Mouse (Mus musculus): ENCODE data around the gene Camta1.

The Camta1 gene

GRCm38 (mm10) chr4:151303436-151303835 lies 558.2 kb downstream of the Camta1 start:
- in situ Hi-C loops (cut with MboI; ENCODE audit: low pct_unique_long_range_greater_than_20kb in 1 of 2, low sequenced_read_pairs in 2 of 2, unreplicated experiment in 1 of 2), result no loop called here

GRCm38 (mm10) chr4:151302195-151303126 lies 559.2 kb downstream of the Camta1 start:
- in situ Hi-C loops (cut with MboI; ENCODE audit: low pct_unique_long_range_greater_than_20kb in 1 of 2, low sequenced_read_pairs in 2 of 2, unreplicated experiment in 1 of 2), result no loop called here

GRCm38 (mm10) chr4:151301337-151301736 lies 560.3 kb downstream of the Camta1 start:
- in situ Hi-C loops (cut with MboI; ENCODE audit: low pct_unique_long_range_greater_than_20kb in 1 of 2, low sequenced_read_pairs in 2 of 2, unreplicated experiment in 1 of 2), result no loop called here

- in situ Hi-C loops (cut with MboI; ENCODE audit: low pct_unique_long_range_greater_than_20kb in 1 of 2, low sequenced_read_pairs in 2 of 2, unreplicated experiment in 1 of 2), result no loop called here
Measured at GRCm38 (mm10) chr4:151300706-151301105, 561.0 kb downstream of the Camta1 start.

GRCm38 (mm10) chr4:151295515-151296203 lies 566.0 kb downstream of the Camta1 start:
- in situ Hi-C loops (cut with MboI; ENCODE audit: low pct_unique_long_range_greater_than_20kb in 1 of 2, low sequenced_read_pairs in 2 of 2, unreplicated experiment in 1 of 2), result loop anchor here in 1 of 2 experiments (25.0 kb wide), 1 partner anchor 133 kb away; no protein-coding TSS in a partner anchor

GRCm38 (mm10) chr4:151288893-151289585 lies 572.6 kb downstream of the Camta1 start:
- in situ Hi-C loops (cut with MboI; ENCODE audit: low pct_unique_long_range_greater_than_20kb in 1 of 2, low sequenced_read_pairs in 2 of 2, unreplicated experiment in 1 of 2), result loop anchor here in 1 of 2 experiments (25.0 kb wide), 1 partner anchor 127 kb away; no protein-coding TSS in a partner anchor

GRCm38 (mm10) chr4:151285905-151286445 lies 575.7 kb downstream of the Camta1 start:
- in situ Hi-C loops (cut with MboI; ENCODE audit: low pct_unique_long_range_greater_than_20kb in 1 of 2, low sequenced_read_pairs in 2 of 2, unreplicated experiment in 1 of 2), result loop anchor here in 1 of 2 experiments (25.0 kb wide), 1 partner anchor 124 kb away; no protein-coding TSS in a partner anchor

GRCm38 (mm10) chr4:151285432-151285831 lies 576.2 kb downstream of the Camta1 start:
- in situ Hi-C loops (cut with MboI; ENCODE audit: low pct_unique_long_range_greater_than_20kb in 1 of 2, low sequenced_read_pairs in 2 of 2, unreplicated experiment in 1 of 2), result loop anchor here in 1 of 2 experiments (25.0 kb wide), 1 partner anchor 123 kb away; no protein-coding TSS in a partner anchor

GRCm38 (mm10) chr4:151283092-151283741 lies 578.5 kb downstream of the Camta1 start:
- in situ Hi-C loops (cut with MboI; ENCODE audit: low pct_unique_long_range_greater_than_20kb in 1 of 2, low sequenced_read_pairs in 2 of 2, unreplicated experiment in 1 of 2), result loop anchor here in 1 of 2 experiments (25.0 kb wide), 1 partner anchor 121 kb away; no protein-coding TSS in a partner anchor

- in situ Hi-C loops (cut with MboI; ENCODE audit: low pct_unique_long_range_greater_than_20kb in 1 of 2, low sequenced_read_pairs in 2 of 2, unreplicated experiment in 1 of 2), result loop anchor here in 1 of 2 experiments (25.0 kb wide), 1 partner anchor 120 kb away; no protein-coding TSS in a partner anchor
Measured at GRCm38 (mm10) chr4:151282103-151282502, 579.6 kb downstream of the Camta1 start.

- in situ Hi-C loops (cut with MboI; ENCODE audit: low pct_unique_long_range_greater_than_20kb in 1 of 2, low sequenced_read_pairs in 2 of 2, unreplicated experiment in 1 of 2), result loop anchor here in 1 of 2 experiments (25.0 kb wide), 1 partner anchor 113 kb away; no protein-coding TSS in a partner anchor
Measured at GRCm38 (mm10) chr4:151275292-151275691, 586.4 kb downstream of the Camta1 start.

GRCm38 (mm10) chr4:151263786-151264414 lies 597.8 kb downstream of the Camta1 start:
- in situ Hi-C loops (cut with MboI; ENCODE audit: low pct_unique_long_range_greater_than_20kb in 1 of 2, low sequenced_read_pairs in 2 of 2, unreplicated experiment in 1 of 2), result no loop called here

- in situ Hi-C loops (cut with MboI; ENCODE audit: low pct_unique_long_range_greater_than_20kb in 1 of 2, low sequenced_read_pairs in 2 of 2, unreplicated experiment in 1 of 2), result no loop called here
Measured at GRCm38 (mm10) chr4:151263052-151263451, 598.6 kb downstream of the Camta1 start.

- in situ Hi-C loops (cut with MboI; ENCODE audit: low pct_unique_long_range_greater_than_20kb in 1 of 2, low sequenced_read_pairs in 2 of 2, unreplicated experiment in 1 of 2), result no loop called here
Measured at GRCm38 (mm10) chr4:151256622-151257021, 605.1 kb downstream of the Camta1 start.

GRCm38 (mm10) chr4:151250824-151251223 lies 610.9 kb downstream of the Camta1 start:
- in situ Hi-C loops (cut with MboI; ENCODE audit: low pct_unique_long_range_greater_than_20kb in 1 of 2, low sequenced_read_pairs in 2 of 2, unreplicated experiment in 1 of 2), result no loop called here

- in situ Hi-C loops (cut with MboI; ENCODE audit: low pct_unique_long_range_greater_than_20kb in 1 of 2, low sequenced_read_pairs in 2 of 2, unreplicated experiment in 1 of 2), result no loop called here
Measured at GRCm38 (mm10) chr4:151245068-151245797, 616.4 kb downstream of the Camta1 start.

GRCm38 (mm10) chr4:151243445-151243844 lies 618.2 kb downstream of the Camta1 start:
- in situ Hi-C loops (cut with MboI; ENCODE audit: low pct_unique_long_range_greater_than_20kb in 1 of 2, low sequenced_read_pairs in 2 of 2, unreplicated experiment in 1 of 2), result no loop called here
